Mouse (Mus musculus) cerebellum, postnatal 36 days (tissue): ENCODE measurements around the gene Tcaf3.

Experiments used
- DNase-seq, 2 experiments: peaks; one replicate each; pipeline ENCODE4 v3.0.0; 2021 to 2022; ENCODE audit warnings: mixed read lengths in 2 of 2

Gene Tcaf3

DNA sequence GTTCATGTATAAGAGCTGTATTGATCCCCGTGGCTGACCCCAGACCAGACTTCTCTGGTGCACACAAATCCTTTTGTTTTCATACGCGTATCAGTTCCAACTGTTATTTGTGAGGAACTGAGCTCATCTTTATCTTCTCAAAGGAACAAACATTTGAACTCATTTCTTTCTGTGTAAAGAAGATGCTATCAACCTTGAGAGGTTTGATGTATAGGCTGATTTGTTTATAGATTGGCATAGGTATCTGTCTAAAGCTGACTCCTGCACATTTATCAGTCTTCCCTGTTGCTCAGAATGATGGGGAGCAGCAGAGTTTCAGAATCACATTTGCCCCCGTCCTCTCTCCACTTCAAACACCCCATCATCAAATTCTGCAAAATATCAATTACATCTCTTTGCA lies at the start of gene Tcaf3:
Gene Tcaf3 (minus strand): TSS at position 101 of the 400 bp plus-strand sequence.
- DNase-seq = no peak

DNA sequence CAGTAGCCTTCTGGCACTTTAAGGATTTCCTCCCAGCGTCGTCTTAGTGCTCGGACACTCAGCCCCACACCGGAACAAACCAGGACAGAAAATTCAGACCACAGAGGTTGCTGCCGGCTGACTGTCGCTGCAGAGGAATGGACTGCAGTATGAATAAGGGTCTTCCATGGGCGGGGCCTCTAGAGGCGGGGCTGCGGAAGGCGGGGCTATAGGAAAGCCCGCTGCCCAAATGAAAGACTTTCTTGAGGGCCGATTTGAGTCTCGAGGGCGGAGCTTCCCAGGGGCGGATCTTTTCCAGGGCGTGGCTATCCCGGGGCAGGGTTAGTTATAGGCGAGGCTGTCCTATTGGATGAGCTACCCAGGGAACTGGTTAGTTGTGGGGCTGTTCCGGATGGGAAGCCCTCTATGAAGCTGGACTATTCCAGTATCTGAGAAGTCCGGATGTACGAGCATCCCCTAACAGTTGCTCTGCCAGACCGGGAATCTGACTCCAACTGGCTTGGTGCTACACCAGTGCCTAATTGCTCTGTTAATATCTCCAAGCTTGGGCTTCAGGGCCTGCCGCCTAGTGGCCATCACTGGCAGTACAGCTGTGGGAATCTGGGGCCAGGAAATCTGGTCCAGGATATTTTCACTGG lies 47.5 kb upstream of the Tcaf3 start, which contains the start of gene Tcaf2:
Gene Tcaf2 (minus strand): TSS at position 343 of the 638 bp plus-strand sequence.
- peak; percentile 77 to 85 for DNase-seq

DNA sequence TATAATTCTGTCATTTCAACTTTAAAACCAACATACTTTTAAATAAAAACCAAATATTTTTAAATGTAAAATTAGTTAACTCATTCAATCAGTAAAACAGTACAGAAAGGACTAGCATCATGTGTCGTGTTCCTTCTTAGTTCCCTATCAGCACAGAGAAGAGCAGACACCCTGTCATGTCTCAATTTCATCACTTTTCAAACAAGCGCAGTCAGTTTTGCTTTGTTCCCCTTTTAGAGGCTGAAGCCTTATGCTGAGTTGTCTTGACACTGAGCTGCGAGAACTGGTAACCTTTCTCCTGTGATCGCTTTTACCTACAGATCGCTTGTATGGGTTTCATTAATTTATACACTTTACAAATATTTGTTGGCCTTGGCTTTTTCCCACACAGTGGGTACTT lies 36.9 kb upstream of the Tcaf3 start:
- no peak for DNase-seq

DNA sequence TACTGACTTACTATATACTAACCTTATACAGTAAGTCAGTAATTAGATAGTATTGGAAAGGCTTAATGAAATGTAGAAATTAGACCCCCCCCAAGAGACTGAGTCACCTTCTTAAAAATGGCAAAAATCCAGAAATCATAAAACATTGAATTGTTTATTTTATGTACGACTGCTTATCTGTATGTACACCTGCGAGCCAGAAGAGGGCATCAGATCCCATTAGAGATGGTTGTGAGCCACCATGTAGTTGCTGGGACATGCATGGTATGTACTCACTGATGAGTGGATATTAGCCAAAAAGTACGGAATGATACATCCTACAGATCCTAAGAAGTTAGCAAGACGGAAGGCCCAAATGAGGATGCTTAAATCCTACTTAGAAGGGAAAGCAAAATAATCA lies 33.9 kb upstream of the Tcaf3 start:
- DNase-seq = no peak

DNA sequence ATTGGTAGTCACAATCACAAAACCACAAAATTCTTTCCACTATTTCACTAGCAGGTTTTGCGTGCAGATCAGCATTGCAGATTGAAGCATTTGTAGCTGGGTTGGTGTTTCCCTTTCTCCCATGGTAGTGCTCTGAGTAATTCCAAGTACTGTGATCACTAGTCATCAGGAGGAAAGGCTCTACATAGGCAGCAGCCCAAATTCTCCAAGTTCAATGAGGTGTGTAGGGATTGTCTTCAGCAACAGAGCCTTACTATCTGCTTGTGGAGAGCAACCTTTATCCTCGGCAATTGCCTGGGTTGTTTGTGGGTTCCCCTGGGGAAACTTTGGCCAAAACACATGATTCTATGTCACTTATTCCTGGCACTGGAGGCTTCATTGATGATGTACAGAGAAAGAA lies 19.4 kb upstream of the Tcaf3 start:
- no peak for DNase-seq

DNA sequence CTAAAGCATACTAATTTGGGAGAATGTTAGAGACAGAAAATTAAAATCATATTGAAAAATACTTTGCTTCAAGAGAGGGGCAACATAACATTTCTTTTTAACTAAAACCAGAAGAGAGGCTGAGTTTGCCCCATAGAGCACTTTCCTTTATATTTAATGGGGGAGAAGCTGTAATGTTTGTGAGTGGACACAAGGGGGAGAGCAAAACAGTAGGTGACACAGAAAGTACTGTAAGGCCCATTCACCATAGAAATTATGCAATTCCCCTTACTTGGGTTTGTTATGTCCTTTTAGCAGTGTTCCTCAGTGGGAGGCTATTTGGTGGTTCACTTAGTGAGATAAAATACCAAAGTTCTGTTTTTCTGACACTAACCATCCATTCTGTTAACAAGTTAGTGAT lies 14.7 kb upstream of the Tcaf3 start:
- DNase-seq = peak in 1 of 2 experiments; percentile 4

DNA sequence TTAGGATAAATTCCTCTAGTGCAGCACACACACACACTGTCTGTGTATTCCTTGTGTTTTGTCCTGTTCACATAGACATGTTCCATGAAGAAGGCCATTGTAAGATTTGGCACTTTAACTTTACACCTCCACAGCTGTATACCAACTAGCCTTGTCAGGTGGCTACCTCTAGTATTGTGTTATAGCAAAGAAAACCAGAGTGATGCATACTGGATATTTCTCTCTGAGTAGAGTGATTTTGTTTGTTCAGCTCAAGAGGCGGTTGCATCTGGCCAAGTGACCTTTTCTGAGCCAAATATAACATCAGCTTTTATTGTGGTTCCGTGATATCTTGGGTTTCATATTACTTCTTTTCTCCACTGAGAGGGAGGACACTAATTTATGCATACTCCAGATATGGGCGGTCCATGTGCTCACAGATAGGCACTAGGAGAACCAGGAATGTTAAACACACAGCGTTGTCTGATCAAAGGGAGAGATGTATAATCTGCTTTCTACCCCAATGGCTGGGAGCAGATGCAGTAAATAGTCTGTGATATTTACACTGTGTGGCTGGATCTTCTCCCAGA lies 13.5 kb upstream of the Tcaf3 start:
- no peak for DNase-seq

DNA sequence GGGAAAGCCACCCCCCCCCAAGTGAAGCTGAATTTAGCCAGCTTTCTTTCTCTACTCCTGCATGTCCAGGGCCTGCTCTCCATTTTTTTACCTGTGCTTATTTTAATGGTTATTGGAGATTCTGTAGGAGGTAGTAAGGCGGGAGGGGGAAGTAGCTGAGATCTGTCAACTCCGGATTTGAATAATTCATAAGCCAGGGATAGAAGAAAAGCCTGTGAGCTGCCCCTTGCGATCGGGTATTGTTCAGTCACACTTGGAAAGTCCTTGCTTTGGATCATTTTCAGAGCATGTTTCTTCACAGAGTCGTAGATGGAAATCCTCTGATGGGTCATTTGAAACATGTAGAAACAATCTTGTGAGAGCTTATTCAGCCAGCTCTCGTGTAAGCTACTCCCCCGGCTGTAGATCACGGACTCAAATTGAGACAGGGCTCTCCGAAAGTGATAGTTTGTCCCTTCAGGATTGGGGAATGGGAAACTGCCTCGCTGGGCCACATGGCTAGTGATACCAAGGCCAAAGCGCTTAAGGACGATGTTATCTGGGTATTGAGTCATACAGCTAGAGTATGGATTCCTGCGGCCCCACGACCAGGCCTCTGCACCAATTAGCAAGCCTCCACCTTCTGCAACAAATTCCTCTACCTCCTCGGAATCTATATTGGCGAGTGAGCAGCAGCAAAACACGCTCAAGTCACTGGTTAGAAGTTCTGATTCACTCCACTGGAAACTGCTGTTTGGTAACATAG lies 4.2 kb downstream of the Tcaf3 start:
- no peak for DNase-seq

DNA sequence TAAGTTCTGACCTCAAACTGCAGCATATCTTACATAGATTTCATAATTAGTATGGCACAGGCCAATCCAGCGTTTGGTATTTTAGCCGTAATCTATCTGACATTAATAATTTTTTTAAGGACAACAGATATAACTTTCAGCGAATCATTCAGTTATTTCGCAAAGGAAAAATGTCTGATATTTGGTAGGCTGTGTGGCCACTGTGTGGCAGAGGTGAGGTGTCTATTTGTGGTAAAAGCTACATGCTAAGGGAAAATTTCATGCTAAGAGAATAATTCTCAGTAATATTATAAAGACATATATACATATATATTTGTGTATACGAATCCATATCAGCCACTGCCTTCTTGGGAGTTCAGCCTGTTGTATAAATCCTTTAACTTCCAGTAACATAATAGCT lies 10.9 kb downstream of the Tcaf3 start:
- no peak for DNase-seq

DNA sequence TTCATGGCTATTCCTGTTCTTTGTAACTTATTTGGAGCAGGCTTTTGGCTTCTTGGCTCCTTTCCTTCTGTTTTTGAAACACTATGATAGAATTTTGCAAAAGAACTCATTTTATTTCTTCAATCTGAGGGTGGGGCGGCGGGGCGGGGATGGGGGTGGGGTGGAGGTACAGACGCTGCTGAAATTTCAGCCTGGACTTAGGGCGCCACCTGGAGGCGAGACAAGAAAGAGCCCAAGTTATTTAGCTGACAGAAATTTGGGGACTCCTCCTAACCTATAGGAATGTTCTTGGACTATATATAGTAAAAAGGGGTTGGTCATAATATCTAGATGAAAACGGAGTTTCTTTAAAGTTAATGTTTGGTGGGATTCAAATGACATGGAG lies 14.0 kb downstream of the Tcaf3 start:
- peak; percentile 59 for DNase-seq

DNA sequence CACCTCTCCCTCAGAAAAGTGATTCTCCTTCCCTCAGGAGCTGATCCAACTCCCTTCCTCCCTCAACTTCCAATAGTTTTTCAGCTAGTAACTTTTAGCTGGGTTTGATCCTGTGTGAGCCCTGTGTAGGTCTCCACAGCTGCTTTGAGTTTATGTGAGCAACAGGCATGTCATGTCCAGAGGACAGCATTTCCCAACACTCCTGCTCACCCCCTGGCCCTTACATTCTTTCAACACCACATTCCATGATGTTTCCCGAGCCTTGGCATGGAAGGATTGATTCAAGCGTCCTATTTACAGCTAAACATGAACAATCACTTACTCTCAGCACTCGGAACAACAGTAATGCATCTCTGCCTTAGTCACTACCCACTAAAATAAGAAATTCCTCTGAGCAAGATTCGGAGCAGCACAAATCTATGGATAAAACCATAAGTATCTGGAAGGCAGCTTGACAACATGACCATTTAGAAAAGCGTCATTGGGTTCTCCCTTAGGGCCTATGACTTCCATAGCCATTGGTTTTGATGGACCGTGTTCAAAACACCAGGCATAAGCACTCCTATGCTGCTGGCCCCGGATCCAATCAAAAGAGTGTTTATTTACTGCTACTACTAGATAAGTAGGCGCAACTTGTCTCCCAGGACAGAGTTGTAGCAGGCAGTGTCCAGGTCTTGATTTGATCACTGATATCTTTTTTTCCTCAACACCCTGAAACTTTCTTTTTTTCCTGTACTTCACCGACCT lies 14.6 kb downstream of the Tcaf3 start:
- DNase-seq = no peak

DNA sequence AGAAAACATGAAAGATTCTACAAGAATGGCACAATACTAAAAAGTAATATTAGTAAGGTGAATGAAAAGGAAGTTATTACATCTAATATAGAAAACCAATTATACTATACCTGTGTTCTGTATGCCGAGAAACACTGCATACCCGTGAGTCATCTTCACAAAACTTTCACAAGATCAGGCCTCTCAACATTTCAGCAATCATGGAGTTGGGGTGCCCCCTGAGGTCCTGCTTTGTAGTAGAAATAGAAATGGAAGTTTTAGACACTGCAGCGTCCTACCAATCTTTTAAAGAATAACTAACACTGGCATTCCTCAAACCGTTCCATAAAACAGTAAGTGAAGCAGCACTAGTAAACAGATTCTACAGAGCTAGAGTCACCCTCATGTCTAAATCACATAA lies 18.8 kb downstream of the Tcaf3 start:
- no peak for DNase-seq

DNA sequence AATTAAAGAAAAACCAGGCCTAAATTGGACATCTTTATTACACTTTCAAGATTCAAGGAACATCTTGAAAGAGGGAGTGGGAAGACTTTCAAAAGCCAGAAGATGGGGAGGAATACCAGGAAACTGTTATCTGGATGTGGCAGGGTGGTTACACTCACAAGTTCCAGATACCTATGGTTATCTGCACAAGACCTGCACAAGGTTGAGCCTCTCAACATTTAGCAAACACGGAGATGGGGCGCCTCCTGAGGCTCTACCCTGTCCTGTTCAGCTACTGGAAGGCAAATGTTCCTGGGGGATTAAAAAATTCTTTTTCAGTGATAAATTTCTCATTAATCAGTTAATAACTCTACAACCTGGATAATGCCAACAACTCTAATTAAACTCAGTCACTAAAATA lies 20.1 kb downstream of the Tcaf3 start:
- no peak for DNase-seq

DNA sequence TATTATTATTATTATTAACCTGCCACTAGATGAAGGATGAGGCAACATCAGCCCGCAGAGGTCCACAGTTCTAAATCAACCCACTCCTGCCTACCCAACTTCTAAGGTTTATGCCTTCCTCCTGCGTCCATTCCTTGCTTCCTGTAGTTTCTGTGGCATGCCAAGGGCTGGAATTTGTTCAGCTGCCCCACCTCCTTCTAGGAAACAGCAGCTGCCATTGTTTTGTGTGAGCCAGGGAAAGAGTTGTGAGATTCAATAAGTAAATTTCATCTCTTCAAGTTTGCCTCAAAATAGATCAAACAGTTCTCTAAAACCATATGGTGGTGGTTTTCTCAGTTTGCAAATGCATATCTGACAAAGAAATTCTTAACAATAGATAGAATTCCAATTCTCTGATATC lies 29.3 kb downstream of the Tcaf3 start:
- no peak for DNase-seq

DNA sequence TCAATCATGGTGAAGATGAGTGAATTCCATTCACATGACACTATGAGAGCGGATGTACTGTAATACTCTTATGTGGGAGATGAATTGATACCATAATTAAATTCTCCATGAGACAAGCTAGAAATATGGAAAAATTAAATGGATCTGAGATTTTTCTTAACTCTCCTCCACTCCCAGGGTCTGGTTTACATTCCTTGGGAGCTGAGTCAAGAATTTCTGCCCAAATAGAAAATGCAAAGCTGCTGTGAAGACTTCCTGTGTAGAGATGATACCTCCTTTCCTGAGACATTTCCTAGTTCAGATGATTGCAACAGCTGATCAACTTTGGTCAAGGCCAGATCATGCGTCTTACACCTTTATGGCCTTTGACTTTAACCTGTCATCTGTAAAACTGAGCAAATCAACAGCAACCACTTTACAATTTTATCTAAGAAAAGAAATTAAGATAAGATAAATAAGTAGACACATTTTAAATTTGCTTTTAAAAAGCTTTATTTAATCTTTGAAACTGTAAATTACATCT lies 31.4 kb downstream of the Tcaf3 start:
- no peak for DNase-seq

DNA sequence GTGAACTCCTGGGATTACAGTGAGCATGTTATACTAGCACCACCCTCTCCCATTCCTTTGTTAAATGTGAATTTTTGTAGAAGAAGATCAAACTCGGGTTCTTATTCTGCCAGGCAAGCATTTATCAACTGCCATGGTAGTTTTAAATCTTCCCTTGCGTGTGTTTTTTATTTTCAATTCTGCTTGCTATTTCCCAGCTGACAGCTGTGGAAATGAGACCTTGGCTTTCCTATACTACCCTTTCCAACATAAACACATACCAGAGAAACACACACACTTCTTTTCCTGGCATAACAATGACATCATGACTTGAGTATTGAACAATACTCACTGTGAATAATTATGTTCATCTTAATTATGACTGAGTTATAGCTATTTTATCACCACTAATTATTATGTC lies 35.2 kb downstream of the Tcaf3 start:
- DNase-seq = no peak

DNA sequence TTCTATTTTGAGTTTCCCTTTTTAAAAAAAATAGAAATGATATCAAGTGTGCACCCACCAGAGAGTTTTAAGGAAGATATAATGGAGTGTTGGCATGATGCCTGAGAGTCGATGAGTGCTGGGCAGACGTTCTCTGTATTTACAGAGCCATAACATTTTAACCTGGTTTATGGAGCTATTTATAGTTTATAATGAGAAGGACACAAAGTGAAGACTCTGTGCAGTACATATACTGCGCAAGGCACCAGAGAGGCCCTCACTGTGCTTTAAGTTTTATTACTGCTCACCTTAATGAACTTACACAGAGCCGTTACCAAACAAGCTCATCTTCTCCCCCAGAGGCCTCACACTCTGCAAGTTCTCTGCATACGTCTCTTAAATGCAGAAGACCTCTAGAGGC lies 36.6 kb downstream of the Tcaf3 start:
- DNase-seq = no peak

DNA sequence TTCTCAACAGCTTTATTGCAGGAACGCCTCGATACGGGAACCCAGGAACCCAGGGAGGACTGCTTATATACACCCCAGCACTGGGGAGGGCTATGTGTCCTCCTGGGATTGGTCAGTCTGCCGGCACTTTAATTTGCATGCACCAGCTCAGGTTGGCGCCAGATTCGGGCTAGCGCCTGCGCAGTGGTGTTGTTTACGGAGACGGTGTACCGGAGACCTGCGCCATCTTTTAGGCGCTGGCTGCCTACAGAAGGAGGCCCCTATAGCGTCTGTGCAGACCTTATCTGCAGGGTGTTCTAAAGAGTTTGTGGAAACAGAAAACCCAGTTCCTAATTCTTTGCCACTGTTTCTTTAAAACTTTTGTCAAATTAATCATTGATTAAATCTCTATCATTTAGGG lies 38.9 kb downstream of the Tcaf3 start:
- DNase-seq = no peak

DNA sequence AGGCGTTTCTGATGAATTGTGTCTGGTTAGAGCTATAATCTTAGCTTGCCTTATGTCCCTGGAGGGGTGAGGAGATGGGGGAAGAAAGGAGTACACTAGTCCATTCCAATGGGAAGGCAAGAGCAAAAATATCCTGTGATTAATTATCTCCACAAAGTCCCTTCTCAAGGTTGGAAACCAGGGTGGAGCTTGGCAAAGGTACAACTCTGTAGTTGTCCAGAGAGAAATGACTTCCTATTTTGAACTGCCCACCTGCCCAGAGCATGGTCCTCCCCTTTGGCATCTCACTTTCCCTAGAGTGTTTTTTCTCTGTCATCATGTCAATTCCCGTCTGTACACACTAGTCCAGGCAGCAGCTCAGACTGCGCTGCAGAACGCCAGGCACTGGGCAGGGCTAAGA lies 50.0 kb downstream of the Tcaf3 start, which contains the start of gene Olfr455:
Gene Olfr455 (minus strand): TSS at position 127 of the 400 bp plus-strand sequence.
- DNase-seq = no peak

DNA sequence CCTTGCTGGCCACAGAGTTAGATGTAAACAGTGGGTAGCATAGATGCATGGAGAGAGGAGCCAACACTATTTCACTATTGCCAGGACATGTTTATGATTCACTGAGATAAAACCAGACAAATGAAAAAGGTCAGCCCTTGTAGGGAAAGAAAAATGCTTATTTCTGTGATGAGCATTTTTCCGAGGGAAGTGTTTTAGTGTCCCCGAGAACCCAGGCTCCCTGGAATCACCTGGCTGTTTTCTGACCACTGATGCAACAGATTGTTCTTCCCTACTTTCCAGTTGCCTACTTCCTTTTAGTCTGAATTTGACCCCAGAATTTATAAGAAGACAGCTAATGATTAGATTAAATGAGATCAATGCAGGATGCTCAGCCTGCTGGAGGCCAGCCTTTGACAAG lies 51.3 kb downstream of the Tcaf3 start:
- no peak for DNase-seq

DNA sequence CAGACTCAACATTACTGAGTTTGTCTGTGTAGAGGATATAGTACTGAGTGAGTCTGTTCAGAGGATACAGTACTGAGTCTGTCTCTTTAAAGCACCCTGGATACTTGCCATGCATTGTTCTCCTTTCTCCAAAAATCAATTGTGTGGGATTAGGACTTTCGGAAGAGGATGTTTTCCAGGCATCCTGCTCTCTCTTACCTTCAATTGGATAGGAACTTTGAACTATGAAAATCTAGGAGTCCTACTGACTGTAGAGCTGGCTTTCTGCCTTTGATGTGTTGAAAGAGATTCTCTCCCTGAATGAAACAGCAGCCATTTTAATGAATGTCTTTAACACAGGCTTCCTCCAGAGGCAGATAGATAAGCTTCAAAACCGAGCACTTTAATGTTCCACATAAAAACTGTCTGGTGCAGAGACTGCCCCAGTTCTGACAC lies 52.0 kb downstream of the Tcaf3 start:
- DNase-seq = no peak

DNA sequence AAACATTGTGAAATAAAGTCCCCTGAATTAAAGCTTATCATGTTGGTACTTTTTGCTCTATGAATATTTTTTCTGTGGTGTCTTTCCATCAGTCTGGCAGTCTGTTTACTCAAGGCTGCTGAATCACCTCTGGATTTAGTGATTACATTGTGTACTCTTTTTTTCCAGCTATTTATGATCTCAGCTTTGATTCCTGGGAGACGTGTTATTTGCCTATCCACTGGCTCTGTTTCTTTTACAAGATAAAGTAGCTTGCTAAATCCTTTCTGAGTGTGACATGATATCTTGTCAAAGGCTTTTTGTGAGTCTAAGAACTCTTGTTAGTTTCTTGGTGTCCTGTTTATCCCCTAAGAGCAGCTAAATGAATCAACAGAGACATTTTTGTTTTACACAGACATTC lies 52.6 kb downstream of the Tcaf3 start:
- DNase-seq = no peak
